Comparison of ENCODE assay signal across 25 mouse cellular contexts in genomic region chr2:65416535-65416934, GRCm38 (mm10). TPM values are rescaled to one million over a fixed set of nuclear protein-coding genes. Genes with fewer than 3 reads are reported as not detected.
DNase-seq lines count a peak whose midpoint lies in the region; ATAC-seq lines count a peak whose summit lies in the region.
"Had no signal": no experiment of that assay in that cellular context is flagged by ENCODE, and none has a peak within 500 bp of the region (broad histone marks: within the 10 kb centered on the region; RNA-seq: fewer than 3 reads in every experiment).

No protein-coding gene starts in this region.

- H3K4me2 ChIP-seq in heart, embryonic 11.5 days: no peak overlapping the region
- H3K4me2 ChIP-seq in midbrain, embryonic 14.5 days (ENCODE audit: low read length): no peak overlapping the region
- H3K4me2 ChIP-seq: embryonic facial prominence, embryonic 13.5 days; forebrain, embryonic 13.5 days; heart, embryonic 15.5 days had no signal

- peak; percentile 68 for DNase-seq in heart, adult 11 months
- DNase-seq in midbrain, embryonic 10.5 days (ENCODE audit: low spot score): no peak
- no peak for DNase-seq in midbrain, embryonic 14.5 days
- no peak for DNase-seq in left cerebral cortex, adult 8-10 months (ENCODE audit: low spot score in 2 of 2)
- no peak for DNase-seq in Muller cell, postnatal 12 days (ENCODE audit: inconsistent ontology term)
- DNase-seq: adrenal gland, adult 2 months; adrenal gland, postnatal 25 days; cerebellum, adult 18-20 months; cerebellum, adult 9-11 months; cerebellum, postnatal 36 days; gastrocnemius, adult 2 months; gastrocnemius, postnatal 36 days; heart, adult 18-20 months; heart, postnatal 14 days had no signal

- ATAC-seq in heart, embryonic 11.5 days (replicated peaks; ENCODE audit: insufficient number of reproducible peaks, low FRiP score, low TSS enrichment): no peak
- ATAC-seq in midbrain, embryonic 14.5 days (ENCODE audit: low FRiP score, low TSS enrichment): no peak
- ATAC-seq in activated CD4-positive, CD25-positive, alpha-beta regulatory T cell, adult 4 months: no peak
- ATAC-seq: forebrain, embryonic 13.5 days; hindbrain, postnatal 0 days; Patski had no signal

- H3K9ac ChIP-seq in heart, embryonic 11.5 days (ENCODE audit: low read depth, low read length): no peak overlapping the region
- H3K9ac ChIP-seq in midbrain, embryonic 14.5 days (replicated peaks; ENCODE audit: low read length): no peak overlapping the region
- H3K9ac ChIP-seq: embryonic facial prominence, embryonic 13.5 days; forebrain, embryonic 13.5 days; heart, embryonic 15.5 days had no signal

- WGBS in heart, embryonic 11.5 days (ENCODE audit: insufficient replicate concordance): 84% methylated on average over 1 of the region's 1 CpGs
- WGBS in midbrain, embryonic 10.5 days: 97% methylated on average over 1 of the region's 1 CpGs
- 100% methylated on average over 1 of the region's 1 CpGs for WGBS in midbrain, embryonic 14.5 days

- no peaks in the 10 kb centered on the region for H3K4me1 ChIP-seq in heart, embryonic 11.5 days (ENCODE audit: control insufficient read depth, insufficient read depth, low read length)
- H3K4me1 ChIP-seq in midbrain, embryonic 10.5 days: peaks cover 31% of the 10 kb centered on the region
- peaks cover 27% of the 10 kb centered on the region for H3K4me1 ChIP-seq in midbrain, embryonic 14.5 days (ENCODE audit: control insufficient read depth, insufficient read depth, low read length)

- H3K27ac ChIP-seq in heart, embryonic 11.5 days (ENCODE audit: low read depth, low read length): no peak overlapping the region
- peak overlapping the region; percentile 90 for H3K27ac ChIP-seq in midbrain, embryonic 10.5 days (replicated peaks)
- peak overlapping the region; percentile 92 for H3K27ac ChIP-seq in midbrain, embryonic 14.5 days (replicated peaks; ENCODE audit: low read depth, low read length)
- H3K27ac ChIP-seq: embryonic facial prominence, embryonic 13.5 days; forebrain, embryonic 13.5 days; gastrocnemius, adult 2 months; heart, embryonic 10.5 days; heart, embryonic 15.5 days; hindbrain, postnatal 0 days had no signal

- H3K27me3 ChIP-seq in heart, embryonic 11.5 days (ENCODE audit: control insufficient read depth, insufficient read depth, low read length): no peaks in the 10 kb centered on the region
- no peaks in the 10 kb centered on the region for H3K27me3 ChIP-seq in midbrain, embryonic 10.5 days (ENCODE audit: low read depth, poor library complexity, severe bottlenecking)
- H3K27me3 ChIP-seq in midbrain, embryonic 14.5 days (ENCODE audit: control insufficient read depth, insufficient read depth, low read length): no peaks in the 10 kb centered on the region
- H3K27me3 ChIP-seq: embryonic facial prominence, embryonic 13.5 days; forebrain, embryonic 13.5 days; heart, embryonic 15.5 days had no signal

- no peak overlapping the region for H3K4me3 ChIP-seq in heart, embryonic 11.5 days (ENCODE audit: low read depth, low read length)
- no peak overlapping the region for H3K4me3 ChIP-seq in midbrain, embryonic 10.5 days
- H3K4me3 ChIP-seq in midbrain, embryonic 14.5 days (replicated peaks; ENCODE audit: low read depth, low read length): no peak overlapping the region
- H3K4me3 ChIP-seq: embryonic facial prominence, embryonic 13.5 days; forebrain, embryonic 13.5 days; gastrocnemius, adult 2 months; heart, embryonic 10.5 days; heart, embryonic 15.5 days had no signal

- H3K36me3 ChIP-seq in heart, embryonic 11.5 days (ENCODE audit: control insufficient read depth, insufficient read depth, low read length): no peaks in the 10 kb centered on the region
- no peaks in the 10 kb centered on the region for H3K36me3 ChIP-seq in midbrain, embryonic 10.5 days
- H3K36me3 ChIP-seq in midbrain, embryonic 14.5 days (ENCODE audit: control insufficient read depth, insufficient read depth, low read length): no peaks in the 10 kb centered on the region
- H3K36me3 ChIP-seq: embryonic facial prominence, embryonic 13.5 days; heart, embryonic 10.5 days; heart, embryonic 15.5 days had no signal

- H3K9me3 ChIP-seq in heart, embryonic 11.5 days (replicated peaks; ENCODE audit: control insufficient read depth, low read length): no peaks in the 10 kb centered on the region; the same call in 1 of the 2 replicates
- peaks cover 4% of the 10 kb centered on the region; the same call in 1 of the 2 replicates for H3K9me3 ChIP-seq in midbrain, embryonic 10.5 days (replicated peaks)
- no peaks in the 10 kb centered on the region for H3K9me3 ChIP-seq in midbrain, embryonic 14.5 days (ENCODE audit: control insufficient read depth, low read length)
- H3K9me3 ChIP-seq: heart, embryonic 10.5 days; heart, embryonic 15.5 days had no signal

RNA-seq across cellular contexts. Expression of gene Slc38a11, which starts 52.7 kb away (rescaled TPM):
- not detected in 2 replicates for polyA plus RNA-seq in heart, embryonic 11.5 days (2014; fragmentation: Nextera tagmentation; extraction: Ambion mirVana)
- polyA plus RNA-seq in midbrain, embryonic 10.5 days (2016; fragmentation: Nextera tagmentation; extraction: Ambion mirVana): 0.28 and 0.48 TPM in 2 replicates
- polyA plus RNA-seq in midbrain, embryonic 14.5 days (2014; fragmentation: Nextera tagmentation; extraction: Ambion mirVana): 1.3 and 2.3 TPM in 2 replicates
- not detected for polyA plus RNA-seq in activated CD4-positive, CD25-positive, alpha-beta regulatory T cell, adult 4 months (2017; shearing (Covaris generic))
- total RNA-seq in left cerebral cortex, adult 8-10 months (2022): 1 to 10 TPM; 1.9 to 3.6 (median 2.7) TPM
- total RNA-seq: hematopoietic stem cell, adult 5-6 weeks; MEL had no signal
- polyA plus RNA-seq: C2C12; heart, embryonic 10.5 days; Patski had no signal
